ENCODE assay signal across 17 mouse cellular contexts in the genomic region with DNA sequence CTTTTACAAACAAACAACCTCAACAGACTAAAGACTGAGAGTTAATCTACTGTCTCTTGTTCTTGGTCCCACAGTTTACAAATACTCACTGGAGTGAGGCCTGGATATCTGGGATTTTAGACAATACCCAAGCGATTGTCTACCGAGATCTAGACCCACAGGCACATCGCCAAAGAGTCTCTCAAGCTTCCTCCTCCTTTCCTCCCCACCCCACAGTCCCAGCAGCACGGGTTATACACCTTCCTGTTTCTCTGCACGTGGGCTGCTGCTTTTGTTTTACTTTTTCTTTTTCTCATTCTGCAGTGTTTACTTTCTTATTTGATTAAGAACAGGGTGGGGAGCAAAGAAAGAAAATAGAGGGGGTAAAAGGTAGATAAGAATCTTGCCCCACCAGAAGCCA. TPM values are rescaled to one million over a fixed set of nuclear protein-coding genes. Genes with fewer than 3 reads are reported as not detected.
A peak's percentile ranks its signal among the peaks of the same experiment; 100 is the strongest.
DNase-seq lines count a peak whose midpoint lies in the region; ATAC-seq and TF ChIP-seq lines count a peak whose summit lies in the region.
"Had no signal": no experiment of that assay in that cellular context is flagged by ENCODE, and none has a peak within 500 bp of the region (broad histone marks: within the 10 kb centered on the region; RNA-seq: fewer than 3 reads in every experiment).

No protein-coding gene starts in this region.

- no peaks in the 10 kb centered on the region for H3K9me3 ChIP-seq in heart, embryonic 10.5 days
- no peaks in the 10 kb centered on the region for H3K9me3 ChIP-seq in lung, embryonic 14.5 days (ENCODE audit: low read depth, low read length)
- no peaks in the 10 kb centered on the region for H3K9me3 ChIP-seq in intestine, postnatal 0 days (ENCODE audit: control insufficient read depth)
- H3K9me3 ChIP-seq: hindbrain, embryonic 12.5 days; limb, embryonic 12.5 days; midbrain, embryonic 10.5 days had no signal

- TF ChIP-seq POLR2A in lung, adult 2 months (IDR thresholded peaks at IDR 0.05; ENCODE audit: borderline replicate concordance, extremely low read depth, low read depth, low read length): no peak

- no peak overlapping the region for H3K27ac ChIP-seq in heart, embryonic 10.5 days
- H3K27ac ChIP-seq in lung, embryonic 14.5 days (ENCODE audit: low read depth): peak overlapping the region; percentile 43; the same call in 1 of the 2 replicates
- H3K27ac ChIP-seq in left cerebral cortex, adult 2 months: no peak overlapping the region
- no peak overlapping the region for H3K27ac ChIP-seq in intestine, postnatal 0 days (ENCODE audit: low read depth, low read length)
- H3K27ac ChIP-seq: hindbrain, embryonic 12.5 days; limb, embryonic 12.5 days; midbrain, embryonic 10.5 days had no signal

- H3K4me2 ChIP-seq in lung, embryonic 14.5 days: no peak overlapping the region
- H3K4me2 ChIP-seq in intestine, postnatal 0 days (replicated peaks; ENCODE audit: low read depth): no peak overlapping the region
- H3K4me2 ChIP-seq: hindbrain, embryonic 12.5 days; limb, embryonic 12.5 days had no signal

- H3K36me3 ChIP-seq in heart, embryonic 10.5 days: peaks cover 78% of the 10 kb centered on the region
- peaks cover 75% of the 10 kb centered on the region for H3K36me3 ChIP-seq in lung, embryonic 14.5 days (ENCODE audit: insufficient read depth)
- peaks cover 51% of the 10 kb centered on the region for H3K36me3 ChIP-seq in intestine, postnatal 0 days (ENCODE audit: control insufficient read depth, insufficient read depth)

- no peak overlapping the region for H3K9ac ChIP-seq in lung, embryonic 14.5 days
- no peak overlapping the region for H3K9ac ChIP-seq in intestine, postnatal 0 days (ENCODE audit: low read depth, low read length)
- H3K9ac ChIP-seq: hindbrain, embryonic 12.5 days; limb, embryonic 12.5 days had no signal

- H3K4me3 ChIP-seq in heart, embryonic 10.5 days: no peak overlapping the region
- no peak overlapping the region for H3K4me3 ChIP-seq in lung, adult 2 months (replicated peaks; ENCODE audit: extremely low read depth, low read depth, low read length)
- H3K4me3 ChIP-seq in lung, embryonic 14.5 days (ENCODE audit: low read depth, low read length): no peak overlapping the region
- H3K4me3 ChIP-seq in left cerebral cortex, adult 2 months: no peak overlapping the region
- H3K4me3 ChIP-seq in intestine, postnatal 0 days (ENCODE audit: low read depth, low read length): no peak overlapping the region
- H3K4me3 ChIP-seq: hindbrain, embryonic 12.5 days; limb, embryonic 12.5 days; midbrain, embryonic 10.5 days had no signal

- no peaks in the 10 kb centered on the region for H3K27me3 ChIP-seq in heart, embryonic 10.5 days (ENCODE audit: insufficient read depth, poor library complexity, severe bottlenecking)
- H3K27me3 ChIP-seq in lung, embryonic 14.5 days (ENCODE audit: insufficient read depth, low read length): no peaks in the 10 kb centered on the region
- H3K27me3 ChIP-seq in intestine, postnatal 0 days (replicated peaks; ENCODE audit: control insufficient read depth, insufficient read depth, low read length): no peaks in the 10 kb centered on the region
- H3K27me3 ChIP-seq: hindbrain, embryonic 12.5 days; limb, embryonic 12.5 days had no signal

- no peak; the same call in 1 of the 2 replicates for ATAC-seq in lung, embryonic 14.5 days (ENCODE audit: insufficient read depth)
- ATAC-seq in intestine, postnatal 0 days: no peak
- ATAC-seq: forebrain, embryonic 16.5 days had no signal

- peak; percentile 23 to 50 for DNase-seq in heart, adult 18-20 months
- no peak for DNase-seq in heart, embryonic 10.5 days (ENCODE audit: low spot score)
- DNase-seq in lung, adult 18-20 months: peak; percentile 19 to 60
- no peak for DNase-seq in lung, adult 2 months
- peak; percentile 37 for DNase-seq in lung, embryonic 14.5 days
- no peak for DNase-seq in left cerebral cortex, adult 2 months (ENCODE audit: extremely low spot score in 1 of 2, low spot score in 2 of 2)
- DNase-seq in thymus, postnatal 36 days: no peak
- DNase-seq: adrenal gland, postnatal 25 days; gastrocnemius, postnatal 36 days; kidney, adult 18-20 months had no signal

- intact Hi-C loops in left cerebral cortex, adult 2 months (cut with DNase I): no loop called here

- TF ChIP-seq CTCF in lung, adult 2 months (IDR thresholded peaks at IDR 0.05; ENCODE audit: insufficient read depth, low read length): no peak
- no peak for TF ChIP-seq CTCF in lung, embryonic 14.5 days (IDR thresholded peaks at IDR 0.05; ENCODE audit: low read depth)
- no peak for TF ChIP-seq CTCF in left cerebral cortex, adult 2 months (IDR thresholded peaks at IDR 0.05)
- TF ChIP-seq CTCF in intestine, postnatal 0 days (IDR thresholded peaks at IDR 0.05; ENCODE audit: low read depth): no peak

- H3K4me1 ChIP-seq in heart, embryonic 10.5 days: no peaks in the 10 kb centered on the region
- 0 out of 2 replicates have a peak, but pooled peaks cover 3% of the 10 kb centered on the region for H3K4me1 ChIP-seq in lung, adult 2 months (ENCODE audit: control insufficient read depth, insufficient read depth, low read length)
- no peaks in the 10 kb centered on the region for H3K4me1 ChIP-seq in lung, embryonic 14.5 days (ENCODE audit: insufficient read depth)
- 0 out of 2 replicates have a peak, but pooled peaks cover 3% of the 10 kb centered on the region for H3K4me1 ChIP-seq in intestine, postnatal 0 days (replicated peaks; ENCODE audit: control insufficient read depth, insufficient read depth, low read length)
- H3K4me1 ChIP-seq: hindbrain, embryonic 12.5 days; limb, embryonic 12.5 days; midbrain, embryonic 10.5 days had no signal

- WGBS in heart, embryonic 10.5 days: 80% methylated on average over 5 of the region's 5 CpGs
- 15% methylated on average over 5 of the region's 5 CpGs for WGBS in lung, adult 2 months
- WGBS in lung, embryonic 14.5 days: 58% methylated on average over 5 of the region's 5 CpGs
- 49% methylated on average over 5 of the region's 5 CpGs for WGBS in intestine, postnatal 0 days

RNA-seq across cellular contexts. Expression of a gene that starts 22.4 kb away (rescaled TPM):
- not detected for total RNA-seq in heart, adult 18-20 months (2021)
- polyA plus RNA-seq in heart, embryonic 10.5 days (2016; fragmentation: Nextera tagmentation; extraction: Ambion mirVana): not detected in 2 replicates
- not detected in 2 replicates for polyA plus RNA-seq in lung, adult 2 months (2012; rRNA removed)
- polyA plus RNA-seq in lung, embryonic 14.5 days (2014; fragmentation: Nextera tagmentation; extraction: Ambion mirVana): not detected in 2 replicates
- total RNA-seq in left cerebral cortex, adult 2 months (2021): not detected
- not detected in 2 replicates for polyA plus RNA-seq in intestine, postnatal 0 days (2015; fragmentation: Nextera tagmentation; extraction: Ambion mirVana)
- total RNA-seq: adrenal gland, postnatal 25 days; common myeloid progenitor, adult 5-6 weeks; gastrocnemius, postnatal 36 days; layer of hippocampus, postnatal 10 days had no signal
- polyA plus RNA-seq: forebrain, embryonic 16.5 days; hindbrain, embryonic 12.5 days; limb, embryonic 12.5 days; midbrain, embryonic 10.5 days had no signal

Comparison
In these comparisons a context has a peak if more than half of its experiments do, and no peak if none do; other contexts are left out.
1. DNase-seq: peak in heart, adult 18-20 months (2 of 2), lung, adult 18-20 months (2 of 2) and lung, embryonic 14.5 days (single experiment); none in heart, embryonic 10.5 days (single experiment), lung, adult 2 months (single experiment), left cerebral cortex, adult 2 months (0 of 2) and thymus, postnatal 36 days (0 of 2).